Mouse (Mus musculus) cortical plate, adult 2 months (tissue): ENCODE data around the gene Msi2. TPM values are rescaled to one million over a fixed set of nuclear protein-coding genes. Genes with fewer than 3 reads are reported as not detected.

Experiments used
- H3K27ac ChIP-seq: fragments of 200-500 bp; 2 replicates; pipeline ENCODE4 v1.5.1; 2012; ENCODE audit warnings: low read length, control low read depth, inconsistent platforms; ENCODE audit not compliant: insufficient read depth
- H3K4me1 ChIP-seq: fragments of 200-500 bp; 2 replicates; pipeline ENCODE4 v1.6.1; 2011; ENCODE audit warnings: low read length; ENCODE audit not compliant: control insufficient read depth, insufficient read depth
- H3K4me3 ChIP-seq: fragments of 200-500 bp; 2 replicates; pipeline ENCODE4 v1.5.1; 2011; ENCODE audit warnings: mild to moderate bottlenecking, low read length, control low read depth; ENCODE audit not compliant: insufficient read depth
- CTCF ChIP-seq: fragments of 200-500 bp; IDR thresholded peaks from 2 replicates; pipeline ENCODE4 v1.5.1; 2011; ENCODE audit warnings: mild to moderate bottlenecking, control low read depth, low read length; ENCODE audit not compliant: insufficient read depth; ENCODE audit errors: extremely low read depth
- POLR2A ChIP-seq: fragments of 200-500 bp; IDR thresholded peaks from 2 replicates; pipeline ENCODE4 v1.6.1; 2011; ENCODE audit warnings: mild to moderate bottlenecking, low read length, control low read depth; ENCODE audit not compliant: insufficient read depth; ENCODE audit errors: extremely low read depth
- polyA plus RNA-seq: library from polyadenylated mRNA; depleted of rRNA; stranded (reverse); fragments of >200 nt; gene quantifications from 2 replicates; pipeline ENCODE4 v1.2.3, GENCODE M21; 2012

The Msi2 gene
- polyA plus RNA-seq, 1 experiment = 57.5 TPM

DNA sequence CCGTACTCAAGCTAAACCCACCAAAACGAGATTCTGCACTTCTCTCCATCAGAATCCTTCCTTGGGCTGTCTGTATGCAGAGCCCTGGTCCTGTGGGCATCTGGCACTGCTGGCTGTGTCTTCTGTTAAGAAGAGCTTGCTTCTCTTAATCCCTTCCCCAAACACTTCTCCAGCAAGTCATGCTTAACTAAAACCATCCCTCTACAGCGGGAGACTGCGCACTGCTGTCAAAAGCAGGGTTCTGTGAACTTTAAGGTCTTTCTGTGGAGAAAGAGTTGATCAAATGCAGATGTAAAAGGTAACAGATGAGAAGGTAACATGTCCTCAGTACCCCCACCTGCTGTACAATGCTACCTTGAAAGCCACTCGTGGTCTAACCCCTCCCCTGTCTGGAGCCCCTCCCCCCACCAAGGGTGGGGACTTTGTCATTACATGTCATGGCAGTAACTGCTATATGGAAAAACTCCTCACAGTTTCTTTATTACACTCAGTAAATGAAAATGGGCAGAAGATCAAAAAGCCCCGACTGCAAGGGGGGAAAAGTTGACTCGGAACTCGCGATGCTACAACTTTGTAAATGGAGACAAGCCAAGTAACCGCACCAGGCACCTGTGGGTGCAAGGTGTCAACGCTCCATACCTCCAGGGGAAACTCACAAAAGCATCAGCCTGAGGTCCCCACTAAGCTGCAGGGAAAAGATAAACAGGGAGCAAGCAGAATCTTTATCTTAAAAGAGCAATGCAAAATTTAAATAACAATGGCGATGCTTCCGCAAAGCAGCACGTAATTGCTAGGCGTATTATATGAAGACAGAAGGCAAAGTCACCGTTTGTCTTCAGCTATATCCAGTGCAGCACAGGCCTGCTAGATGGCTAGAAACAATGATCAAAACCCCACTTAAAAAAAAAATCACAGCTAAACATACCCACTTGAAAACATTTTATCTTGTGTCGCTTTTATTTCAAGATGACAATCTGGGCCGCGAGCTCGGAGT is 151.4 kb downstream of the Msi2 start:
- Histone ChIP-seq H3K4me3 (no peak overlapping the region), H3K27ac (no peak overlapping the region), H3K4me1 (peaks cover 2% of the 10 kb centered on the region; the same call in 1 of the 2 replicates)
- TF ChIP-seq CTCF (no peak), POLR2A (no peak)

DNA sequence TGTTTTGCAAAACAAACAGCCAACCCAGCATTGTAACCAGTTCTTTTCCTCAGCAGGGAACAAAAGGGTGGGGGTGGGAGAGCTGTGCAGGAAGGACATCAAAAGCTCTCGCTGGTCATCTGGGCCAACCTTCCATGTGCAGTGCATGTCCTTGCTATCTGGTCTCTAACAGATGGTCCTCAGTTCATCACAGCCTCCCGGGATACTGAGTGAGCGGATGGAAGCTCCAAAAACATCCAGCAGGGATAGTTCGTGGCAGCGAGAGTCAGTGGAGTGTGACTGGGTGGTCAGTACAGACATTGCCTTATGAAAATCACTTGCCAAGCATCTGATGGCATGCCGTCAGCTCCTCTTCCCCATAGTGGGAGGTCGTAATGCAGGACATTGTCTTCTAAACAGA is 153.5 kb downstream of the Msi2 start:
- Histone ChIP-seq H3K27ac (no peak overlapping the region), H3K4me3 (no peak overlapping the region), H3K4me1 (no peaks in the 10 kb centered on the region)
- TF ChIP-seq CTCF (no peak), POLR2A (no peak)

DNA sequence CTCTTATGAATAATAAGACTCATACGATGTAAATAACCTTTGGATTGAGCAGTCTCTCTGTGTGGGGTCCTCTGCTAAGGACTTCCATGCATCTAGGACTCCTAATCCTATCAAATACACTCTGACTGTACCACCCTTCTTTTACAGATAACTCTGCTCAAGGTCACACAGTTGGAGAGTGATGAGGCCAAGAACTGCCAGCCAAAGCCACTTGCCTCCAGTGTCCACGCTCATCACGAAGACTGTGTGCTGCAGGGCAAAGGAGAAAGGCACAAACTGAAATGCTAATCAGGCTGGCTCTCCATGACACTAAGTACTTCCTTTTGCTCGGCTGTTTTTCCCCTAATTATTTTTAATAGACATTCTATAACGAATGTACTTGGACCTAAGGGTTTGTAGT is 153.9 kb downstream of the Msi2 start:
- no peak for TF ChIP-seq POLR2A
- TF ChIP-seq CTCF = no peak
- H3K27ac ChIP-seq = no peak overlapping the region
- no peaks in the 10 kb centered on the region for H3K4me1 ChIP-seq
- no peak overlapping the region for H3K4me3 ChIP-seq

DNA sequence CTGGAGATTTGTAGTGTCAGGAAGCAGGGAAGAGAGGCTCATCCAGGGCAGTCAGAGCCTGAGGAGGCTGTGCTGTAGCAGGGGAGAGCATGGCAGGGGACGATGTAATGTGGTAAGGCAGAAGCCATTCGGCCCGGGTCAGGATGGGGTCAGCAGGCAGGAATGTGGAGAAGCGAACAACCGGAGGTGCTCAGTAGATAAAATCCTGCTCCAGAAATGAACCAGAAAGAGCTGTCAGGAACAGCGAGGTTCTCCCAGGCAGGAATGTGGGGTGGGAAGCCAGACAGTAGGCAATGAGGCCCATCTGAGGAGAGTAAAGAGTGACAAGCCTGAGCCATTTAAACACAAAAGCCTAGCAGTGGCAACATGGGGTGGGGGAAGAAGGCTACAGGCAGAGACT is 157.1 kb downstream of the Msi2 start:
- no peaks in the 10 kb centered on the region for H3K4me1 ChIP-seq
- no peak overlapping the region for H3K27ac ChIP-seq
- no peak overlapping the region for H3K4me3 ChIP-seq
- no peak for TF ChIP-seq CTCF
- no peak for TF ChIP-seq POLR2A

DNA sequence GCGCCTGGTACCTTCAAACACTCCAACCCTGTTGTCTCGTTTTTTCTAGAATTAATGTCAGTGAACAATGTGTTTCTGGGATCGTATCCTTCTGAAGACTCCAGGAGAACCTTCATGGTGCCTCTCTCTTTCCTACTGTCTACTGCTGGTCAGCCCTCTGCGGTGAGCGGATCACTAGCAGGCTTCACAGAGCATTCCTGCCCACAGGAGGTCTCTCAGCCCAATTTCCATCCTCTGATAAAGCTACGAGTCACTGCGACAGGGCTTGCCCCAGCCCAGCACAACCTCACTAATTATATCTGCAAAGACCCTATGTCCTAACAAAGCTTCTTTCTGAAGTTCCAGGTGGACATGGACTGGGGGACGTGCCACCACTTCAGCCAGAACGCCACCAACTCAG is 157.7 kb downstream of the Msi2 start:
- TF ChIP-seq POLR2A = no peak
- H3K27ac ChIP-seq = no peak overlapping the region

DNA sequence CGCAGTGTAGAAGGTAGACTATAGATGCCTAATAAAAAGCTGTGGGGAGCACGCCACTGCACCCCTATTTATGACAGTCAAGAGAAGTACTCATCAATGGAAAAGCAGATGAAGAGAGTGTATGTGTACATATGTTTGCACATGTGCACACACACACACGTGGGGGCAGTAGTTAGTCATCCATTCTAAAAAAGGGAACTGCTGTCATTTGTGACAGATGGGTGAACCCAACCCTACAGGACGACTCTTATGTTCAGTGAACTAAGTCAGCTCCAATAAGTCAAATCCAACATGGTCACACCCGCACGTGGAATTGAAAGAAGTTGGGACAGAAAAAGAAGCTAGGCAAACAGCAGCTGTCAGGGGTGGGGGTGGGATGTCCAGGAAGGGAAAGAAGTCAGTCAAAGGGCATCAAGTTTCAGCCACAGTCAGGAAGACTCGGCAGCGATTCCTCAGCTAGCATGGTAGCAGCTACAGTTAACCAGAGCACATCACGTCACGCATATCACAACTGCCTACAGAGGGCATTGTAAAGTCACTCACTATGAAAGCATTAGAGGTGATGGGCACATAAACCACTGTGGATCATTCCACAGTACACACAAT is 158.8 kb downstream of the Msi2 start:
- H3K4me1 ChIP-seq = peaks cover 1% of the 10 kb centered on the region; the same call in 1 of the 2 replicates
- H3K4me3 ChIP-seq = no peak overlapping the region
- no peak for TF ChIP-seq CTCF
- TF ChIP-seq POLR2A = no peak
- no peak overlapping the region for H3K27ac ChIP-seq

More for the DNA sequence above, 157.7 kb downstream of the Msi2 start:
- Histone ChIP-seq H3K4me1 (peaks cover 1% of the 10 kb centered on the region; the same call in 1 of the 2 replicates), H3K4me3 (no peak overlapping the region)

DNA sequence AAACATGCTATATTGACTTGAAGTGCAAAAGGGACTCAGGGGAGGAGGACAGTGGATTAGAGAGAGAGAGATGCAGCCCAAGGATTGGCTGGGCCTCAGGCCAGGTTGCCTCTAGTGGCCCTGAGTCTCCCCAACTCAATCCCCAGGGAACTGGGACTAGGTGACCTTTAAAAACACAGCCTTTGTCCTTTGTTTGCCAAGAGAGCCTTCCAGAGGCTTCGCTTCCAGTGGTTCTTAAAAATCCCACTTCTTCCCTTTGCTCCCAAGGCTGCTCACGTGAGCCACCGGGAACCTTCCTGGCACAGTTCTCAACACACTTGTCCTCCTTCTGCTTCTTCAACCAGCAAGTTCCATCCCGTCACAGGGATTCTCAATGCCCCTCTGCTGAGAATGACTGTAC is 159.6 kb downstream of the Msi2 start:
- no peak overlapping the region for H3K4me3 ChIP-seq
- no peak overlapping the region for H3K27ac ChIP-seq
- H3K4me1 ChIP-seq = peaks cover 1% of the 10 kb centered on the region; the same call in 1 of the 2 replicates
- TF ChIP-seq POLR2A (no peak), CTCF (no peak)

DNA sequence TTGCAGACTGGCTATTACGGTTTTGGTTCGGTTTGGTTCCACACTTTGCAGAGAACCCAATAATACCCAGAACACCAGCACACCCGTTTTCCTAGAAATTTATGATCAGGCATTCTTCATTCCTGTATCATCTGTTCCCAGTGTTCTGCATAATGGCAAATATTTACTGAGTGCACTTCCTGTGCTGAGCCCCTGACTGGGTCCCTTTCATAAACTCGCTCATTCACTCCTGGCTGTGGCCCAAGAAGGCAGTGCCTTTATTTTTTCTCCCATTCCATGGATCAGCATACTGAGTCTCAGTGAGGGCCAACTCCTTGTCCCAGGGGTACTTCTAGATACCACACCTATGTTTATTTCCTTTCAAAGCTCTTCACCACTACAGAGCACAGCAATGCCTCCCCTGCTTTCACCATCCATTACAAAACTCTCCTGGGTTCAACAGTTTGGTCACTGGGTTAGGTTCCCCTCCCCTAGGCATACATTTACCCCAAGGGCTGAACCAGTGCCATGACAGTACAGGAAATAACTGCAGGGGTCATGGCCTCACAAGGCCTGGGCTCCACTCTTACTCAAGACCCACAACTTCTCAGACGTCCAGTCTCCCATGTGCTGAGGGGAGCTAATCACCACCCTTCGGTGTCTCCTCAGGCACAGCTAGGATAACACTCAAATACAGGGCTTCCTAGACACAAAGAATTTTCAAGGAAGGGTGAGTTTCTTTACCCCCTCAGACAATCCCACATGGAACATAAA is 160.3 kb downstream of the Msi2 start:
- Histone ChIP-seq H3K4me3 (no peak overlapping the region), H3K27ac (no peak overlapping the region), H3K4me1 (peaks cover 3% of the 10 kb centered on the region; the same call in 1 of the 2 replicates)
- TF ChIP-seq CTCF = no peak
- TF ChIP-seq POLR2A = no peak

DNA sequence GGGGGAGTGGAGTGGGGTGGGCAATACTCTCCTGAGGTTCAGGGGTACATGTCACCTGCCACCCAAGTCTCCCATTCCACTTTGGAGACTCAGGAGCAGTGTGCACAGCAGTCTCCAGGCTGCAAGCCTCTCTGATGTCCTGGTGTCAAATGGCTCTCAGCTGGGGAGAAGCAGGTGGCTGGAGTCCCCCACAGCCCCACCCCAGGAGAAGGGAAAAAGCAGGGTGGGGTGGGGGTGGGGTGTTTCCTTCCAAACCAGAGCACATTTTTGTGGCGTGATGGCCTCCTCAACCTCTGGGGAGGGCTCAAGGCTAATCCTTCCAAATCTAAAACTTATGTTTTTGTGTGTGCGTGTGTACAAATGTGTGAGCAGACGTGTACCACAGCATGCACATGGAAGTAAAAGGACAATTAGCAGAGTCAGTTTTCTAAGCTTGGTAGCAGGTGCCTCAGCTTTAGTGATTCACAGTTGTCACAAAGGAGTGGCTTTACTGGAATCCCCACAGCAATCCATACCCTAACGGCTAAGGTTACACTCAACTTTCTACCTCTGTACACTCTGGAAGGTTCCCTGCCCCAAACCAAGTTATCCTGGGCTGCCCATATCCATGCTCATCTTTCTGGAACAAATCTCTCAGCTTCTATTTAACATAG is 161.1 kb downstream of the Msi2 start:
- Histone ChIP-seq H3K27ac (no peak overlapping the region), H3K4me1 (peaks cover 5% of the 10 kb centered on the region), H3K4me3 (no peak overlapping the region)
- no peak for TF ChIP-seq POLR2A
- TF ChIP-seq CTCF = no peak
